Mouse (Mus musculus): ENCODE data around the gene Spef2. TPM values are rescaled to one million over a fixed set of nuclear protein-coding genes. Genes with fewer than 3 reads are reported as not detected.
"Not testable (repeated sequence)": the region's sequence is repeated elsewhere in the genome, so short reads cannot be mapped to it uniquely, and the experiment has no call there.

Spef2 gene
- total RNA-seq, 4 experiments from 2014 or later, result 0.05 to 0.23 (median 0.08) TPM

GRCm38 (mm10) chr15:9668575-9668974 lies 80.1 kb downstream of the Spef2 start:
- DNase-seq (ENCODE audit: low spot score), result no peak

GRCm38 (mm10) chr15:9664948-9665347 lies 83.7 kb downstream of the Spef2 start:
- not testable (repeated sequence) for DNase-seq (ENCODE audit: low spot score)

- DNase-seq (ENCODE audit: low spot score), result no peak
Measured at GRCm38 (mm10) chr15:9661215-9661614, 87.5 kb downstream of the Spef2 start.

- no peak for DNase-seq (ENCODE audit: low spot score)
Measured at GRCm38 (mm10) chr15:9634471-9634870, 114.2 kb downstream of the Spef2 start.

GRCm38 (mm10) chr15:9631657-9632056 lies 117.0 kb downstream of the Spef2 start:
- no peak for DNase-seq (ENCODE audit: low spot score)

GRCm38 (mm10) chr15:9629660-9630059 lies 119.0 kb downstream of the Spef2 start:
- no peak for DNase-seq (ENCODE audit: low spot score)

- DNase-seq (ENCODE audit: low spot score), result no peak
Measured at GRCm38 (mm10) chr15:9624619-9625018, 124.0 kb downstream of the Spef2 start.

GRCm38 (mm10) chr15:9608177-9608576 lies 140.5 kb downstream of the Spef2 start:
- peak; percentile 2 for DNase-seq (ENCODE audit: low spot score)

GRCm38 (mm10) chr15:9600088-9600455 lies 148.6 kb downstream of the Spef2 start:
- DNase-seq (ENCODE audit: low spot score), result no peak

GRCm38 (mm10) chr15:9599382-9600087 lies 149.1 kb downstream of the Spef2 start:
- DNase-seq (ENCODE audit: low spot score), result no peak

- no peak for DNase-seq (ENCODE audit: low spot score)
Measured at GRCm38 (mm10) chr15:9596298-9597060, 152.2 kb downstream of the Spef2 start.

GRCm38 (mm10) chr15:9589939-9590338 lies 158.7 kb downstream of the Spef2 start:
- DNase-seq (ENCODE audit: low spot score), result no peak

- DNase-seq (ENCODE audit: low spot score), result no peak
Measured at GRCm38 (mm10) chr15:9580470-9581280, 168.0 kb downstream of the Spef2 start.

GRCm38 (mm10) chr15:9577303-9577702 lies 171.4 kb downstream of the Spef2 start:
- DNase-seq (ENCODE audit: low spot score), result no peak

GRCm38 (mm10) chr15:9574796-9575195 lies 173.9 kb downstream of the Spef2 start:
- no peak for DNase-seq (ENCODE audit: low spot score)

GRCm38 (mm10) chr15:9573361-9573760 lies 175.3 kb downstream of the Spef2 start:
- no peak for DNase-seq (ENCODE audit: low spot score)

- DNase-seq (ENCODE audit: low spot score), result no peak
Measured at GRCm38 (mm10) chr15:9572664-9573063, 176.0 kb downstream of the Spef2 start.

- DNase-seq (ENCODE audit: low spot score), result no peak
Measured at GRCm38 (mm10) chr15:9571896-9572295, 176.8 kb downstream of the Spef2 start.

- DNase-seq (ENCODE audit: low spot score), result no peak
Measured at GRCm38 (mm10) chr15:9567316-9567715, 181.4 kb downstream of the Spef2 start.

GRCm38 (mm10) chr15:9565396-9565795 lies 183.3 kb downstream of the Spef2 start:
- DNase-seq (ENCODE audit: low spot score), result peak; percentile 27

- no peak for DNase-seq (ENCODE audit: low spot score)
Measured at GRCm38 (mm10) chr15:9564156-9564555, 184.5 kb downstream of the Spef2 start.

GRCm38 (mm10) chr15:9557264-9557663 lies 191.4 kb downstream of the Spef2 start:
- not testable (repeated sequence) for DNase-seq (ENCODE audit: low spot score)
